Mouse (Mus musculus) bone marrow macrophage, adult 2 months (primary cell): ENCODE measurements at regions not wholly inside any gene's neighbourhood (a gene's known extent, or its start where the extent isn't known, plus 50 kb on each side); places are given as distances from the start of the nearest gene placed in this dataset.

Experiments used
- CTCF ChIP-seq: IDR thresholded peaks from 2 replicates; pipeline ENCODE4 v1.5.1; 2012; ENCODE audit warnings: low read depth, mild to moderate bottlenecking, low read length, moderate library complexity
- POLR2A ChIP-seq: IDR thresholded peaks from 2 replicates; pipeline ENCODE4 v1.6.1; 2012; ENCODE audit warnings: mild to moderate bottlenecking, low read depth, low read length, borderline replicate concordance

DNA sequence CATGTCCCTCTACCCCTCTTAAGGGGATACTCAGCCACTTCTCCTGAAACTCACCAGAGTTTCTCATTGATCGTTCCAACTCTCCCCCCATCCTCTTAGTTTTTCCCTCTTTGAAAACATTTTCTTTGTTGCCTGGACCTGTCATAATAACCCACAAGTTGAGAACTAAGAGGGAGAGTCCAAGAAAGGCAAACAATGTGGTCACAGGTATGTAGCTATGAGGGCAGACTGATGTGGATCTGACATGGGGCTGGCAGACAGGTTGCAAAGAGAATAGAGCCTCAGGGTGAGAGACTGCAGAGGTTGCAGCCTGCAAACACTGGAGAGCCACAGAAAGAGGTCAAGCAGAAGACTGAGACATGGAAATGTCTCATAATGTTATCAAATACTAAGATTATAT lies 69.9 kb upstream of the Rbms1 start:
- TF ChIP-seq CTCF (no peak), POLR2A (no peak)
